In the genomic region with DNA sequence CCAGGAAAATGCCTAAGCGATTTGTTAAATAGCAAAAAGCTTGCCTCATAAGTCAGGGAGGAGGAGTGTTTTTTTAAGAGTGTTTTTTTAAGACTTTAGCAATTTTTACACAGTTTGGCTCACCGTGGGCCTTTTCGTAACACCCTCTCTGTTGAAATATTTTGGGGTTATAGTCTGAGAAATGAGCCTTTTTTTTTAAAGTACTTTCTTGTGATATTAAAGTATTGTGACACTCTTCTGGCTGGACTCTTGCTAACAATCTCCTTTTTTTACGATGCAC, we compare ENCODE assay signal across 14 mouse cellular contexts. TPM values are rescaled to one million over a fixed set of nuclear protein-coding genes. Genes with fewer than 3 reads are reported as not detected.
DNase-seq lines count a peak whose midpoint lies in the region; ATAC-seq and TF ChIP-seq lines count a peak whose summit lies in the region.
"Had no signal": no experiment of that assay in that cellular context is flagged by ENCODE, and none has a peak within 500 bp of the region (broad histone marks: within the 10 kb centered on the region; RNA-seq: fewer than 3 reads in every experiment).

No protein-coding gene starts in this region.

- H3K27me3 ChIP-seq in limb, embryonic 15.5 days, result no peaks in the 10 kb centered on the region
- no peaks in the 10 kb centered on the region for H3K27me3 ChIP-seq in limb, embryonic 10.5 days (ENCODE audit: low read depth, poor library complexity, severe bottlenecking)
- no peaks in the 10 kb centered on the region for H3K27me3 ChIP-seq in intestine, embryonic 15.5 days (replicated peaks)
- H3K27me3 ChIP-seq in small intestine, adult 2 months (ENCODE audit: control insufficient read depth, insufficient read depth, low read length), result no peaks in the 10 kb centered on the region
- H3K27me3 ChIP-seq: forebrain, embryonic 15.5 days; lung, embryonic 15.5 days; midbrain, embryonic 13.5 days had no signal

- H3K4me3 ChIP-seq in limb, embryonic 15.5 days, result no peak overlapping the region
- H3K4me3 ChIP-seq in limb, embryonic 10.5 days, result no peak overlapping the region
- H3K4me3 ChIP-seq in intestine, embryonic 15.5 days (replicated peaks), result no peak overlapping the region
- no peak overlapping the region for H3K4me3 ChIP-seq in small intestine, adult 2 months (ENCODE audit: low read depth, low read length)
- H3K4me3 ChIP-seq: forebrain, embryonic 15.5 days; hindbrain, embryonic 10.5 days; lung, embryonic 15.5 days; midbrain, embryonic 13.5 days had no signal

- TF ChIP-seq POLR2A in small intestine, adult 2 months (IDR thresholded peaks at IDR 0.05; ENCODE audit: low read depth, low read length), result no peak

- no peak overlapping the region for H3K9ac ChIP-seq in limb, embryonic 15.5 days
- no peak overlapping the region for H3K9ac ChIP-seq in intestine, embryonic 15.5 days
- H3K9ac ChIP-seq: forebrain, embryonic 15.5 days; lung, embryonic 15.5 days; midbrain, embryonic 13.5 days had no signal

- DNase-seq in limb, embryonic 10.5 days (ENCODE audit: low spot score), result no peak
- peak; percentile 84 for DNase-seq in adipocyte (ENCODE audit: low spot score)
- DNase-seq in testis, postnatal 10 days (ENCODE audit: low spot score), result no peak
- DNase-seq in embryo, embryonic 10 days (ENCODE audit: low spot score), result no peak
- DNase-seq: cerebellum, adult 8-10 months; right cerebral cortex, adult 18-20 months had no signal

- TF ChIP-seq CTCF in small intestine, adult 2 months (IDR thresholded peaks at IDR 0.05; ENCODE audit: extremely low read depth, insufficient read length, insufficient replicate concordance, low read depth, low read length), result no peak

- no peaks in the 10 kb centered on the region for H3K9me3 ChIP-seq in limb, embryonic 15.5 days
- no peaks in the 10 kb centered on the region for H3K9me3 ChIP-seq in limb, embryonic 10.5 days (replicated peaks)
- no peaks in the 10 kb centered on the region for H3K9me3 ChIP-seq in intestine, embryonic 15.5 days
- H3K9me3 ChIP-seq: forebrain, embryonic 15.5 days; hindbrain, embryonic 10.5 days; lung, embryonic 15.5 days; midbrain, embryonic 13.5 days had no signal

- peaks cover 75% of the 10 kb centered on the region for H3K36me3 ChIP-seq in limb, embryonic 15.5 days
- peaks cover 99% of the 10 kb centered on the region for H3K36me3 ChIP-seq in limb, embryonic 10.5 days
- H3K36me3 ChIP-seq in intestine, embryonic 15.5 days, result peaks cover 15% of the 10 kb centered on the region
- H3K36me3 ChIP-seq in small intestine, adult 2 months (ENCODE audit: control insufficient read depth, insufficient read depth, low read length), result peaks cover 6% of the 10 kb centered on the region; the same call in 1 of the 2 replicates
- H3K36me3 ChIP-seq: forebrain, embryonic 15.5 days had no signal

- H3K4me2 ChIP-seq in limb, embryonic 15.5 days, result no peak overlapping the region
- no peak overlapping the region for H3K4me2 ChIP-seq in intestine, embryonic 15.5 days (replicated peaks)
- H3K4me2 ChIP-seq: forebrain, embryonic 15.5 days; lung, embryonic 15.5 days; midbrain, embryonic 13.5 days had no signal

- no peak for ATAC-seq in limb, embryonic 15.5 days (ENCODE audit: insufficient number of reproducible peaks, low FRiP score, low TSS enrichment, low read depth)
- peak; percentile 0; the same call in 1 of the 2 replicates for ATAC-seq in intestine, embryonic 15.5 days
- ATAC-seq: forebrain, embryonic 15.5 days; midbrain, embryonic 13.5 days had no signal

- 64% methylated on average over 4 of the region's 4 CpGs for WGBS in limb, embryonic 15.5 days
- WGBS in limb, embryonic 10.5 days, result 95% methylated on average over 4 of the region's 4 CpGs
- WGBS in intestine, embryonic 15.5 days, result 67% methylated on average over 4 of the region's 4 CpGs
- WGBS in small intestine, adult 2 months, result 20% methylated on average over 4 of the region's 4 CpGs

- H3K27ac ChIP-seq in limb, embryonic 15.5 days, result peak overlapping the region; percentile 63; the same call in 1 of the 2 replicates
- H3K27ac ChIP-seq in limb, embryonic 10.5 days, result no peak overlapping the region
- peak overlapping the region; percentile 13; the same call in 1 of the 2 replicates for H3K27ac ChIP-seq in intestine, embryonic 15.5 days
- H3K27ac ChIP-seq in small intestine, adult 2 months (ENCODE audit: insufficient read depth, low read depth, low read length), result peak overlapping the region; percentile 98
- H3K27ac ChIP-seq: forebrain, embryonic 15.5 days; hindbrain, embryonic 10.5 days; kidney, postnatal 0 days; lung, embryonic 15.5 days; midbrain, embryonic 13.5 days had no signal

- peaks cover 16% of the 10 kb centered on the region; the same call in 1 of the 2 replicates for H3K4me1 ChIP-seq in limb, embryonic 15.5 days
- no peaks in the 10 kb centered on the region for H3K4me1 ChIP-seq in limb, embryonic 10.5 days
- peaks cover 25% of the 10 kb centered on the region for H3K4me1 ChIP-seq in intestine, embryonic 15.5 days (replicated peaks)
- peaks cover 41% of the 10 kb centered on the region for H3K4me1 ChIP-seq in small intestine, adult 2 months (ENCODE audit: control insufficient read depth, insufficient read depth, insufficient read length, low read length)
- H3K4me1 ChIP-seq: forebrain, embryonic 15.5 days; hindbrain, embryonic 10.5 days; lung, embryonic 15.5 days; midbrain, embryonic 13.5 days had no signal

RNA-seq across cellular contexts. Expression of a gene that starts 26.4 kb away (rescaled TPM):
- 258 and 267 TPM in 2 replicates for polyA plus RNA-seq in limb, embryonic 15.5 days (2015; fragmentation: Nextera tagmentation; extraction: Ambion mirVana)
- polyA plus RNA-seq in limb, embryonic 10.5 days (2016; fragmentation: Nextera tagmentation; extraction: Ambion mirVana), result 258 and 261 TPM in 2 replicates
- polyA plus RNA-seq in intestine, embryonic 15.5 days (2015; fragmentation: Nextera tagmentation; extraction: Ambion mirVana), result 184 and 194 TPM in 2 replicates
- 139 and 456 TPM in 2 replicates for polyA plus RNA-seq in small intestine, adult 2 months (2012; rRNA removed)
